Mouse (Mus musculus): ENCODE results near the gene Abcg2. TPM values are rescaled to one million over a fixed set of nuclear protein-coding genes. Genes with fewer than 3 reads are reported as not detected.

Abcg2 gene
- polyA plus RNA-seq, 1 experiment, result 23.4 TPM

GRCm38 (mm10) chr6:58677802-58678201, 93.5 kb downstream of the Abcg2 start:
- no peak overlapping the region for H3ac ChIP-seq (ENCODE audit: control insufficient read depth, insufficient read length, low read depth)
- H3K27me3 ChIP-seq (ENCODE audit: control insufficient read depth, insufficient read depth, insufficient read length), result no peaks in the 10 kb centered on the region
- H3K79me2 ChIP-seq (ENCODE audit: control insufficient read depth, insufficient read depth), result no peaks in the 10 kb centered on the region

GRCm38 (mm10) chr6:58678530-58678929, 94.2 kb downstream of the Abcg2 start:
- Histone ChIP-seq H3K79me3 (ENCODE audit: low read depth) (no peaks in the 10 kb centered on the region), H3K79me2 (ENCODE audit: control insufficient read depth, insufficient read depth) (no peaks in the 10 kb centered on the region), H3K36me3 (ENCODE audit: control insufficient read depth, insufficient read depth) (no peaks in the 10 kb centered on the region), H3K27me3 (ENCODE audit: control insufficient read depth, insufficient read depth, insufficient read length) (no peaks in the 10 kb centered on the region), H3K4me3 (ENCODE audit: insufficient read depth, poor library complexity, severe bottlenecking) (no peak overlapping the region), H3ac (ENCODE audit: control insufficient read depth, insufficient read length, low read depth) (no peak overlapping the region)
- no peak for TF ChIP-seq FOSL1 (IDR thresholded peaks at IDR 0.05; ENCODE audit: insufficient read depth, low read length, poor library complexity, severe bottlenecking)
- no peak for TF ChIP-seq CEBPB (IDR thresholded peaks at IDR 0.05; ENCODE audit: low read depth)

More at GRCm38 (mm10) chr6:58677802-58678201, 93.5 kb downstream of the Abcg2 start:
- Histone ChIP-seq H3K36me3 (ENCODE audit: control insufficient read depth, insufficient read depth) (peaks cover 2% of the 10 kb centered on the region), H3K4me3 (ENCODE audit: insufficient read depth, poor library complexity, severe bottlenecking) (no peak overlapping the region), H3K79me3 (ENCODE audit: low read depth) (no peaks in the 10 kb centered on the region)
- TF ChIP-seq MYOG (IDR thresholded peaks at IDR 0.05; ENCODE audit: control insufficient read depth, extremely low read depth, insufficient read length) (no peak), CEBPB (IDR thresholded peaks at IDR 0.05; ENCODE audit: low read depth) (no peak), CTCF (IDR thresholded peaks at IDR 0.05; ENCODE audit: control insufficient read depth, insufficient read depth, insufficient read length) (no peak), USF1 (IDR thresholded peaks at IDR 0.05; ENCODE audit: low read depth) (no peak), MAX (IDR thresholded peaks at IDR 0.05) (no peak), MYOD1 (IDR thresholded peaks at IDR 0.05; ENCODE audit: control insufficient read depth, insufficient read length, low read depth) (no peak), FOSL1 (IDR thresholded peaks at IDR 0.05; ENCODE audit: insufficient read depth, low read length, poor library complexity, severe bottlenecking) (no peak)

- H3K27me3 ChIP-seq (ENCODE audit: control insufficient read depth, insufficient read depth, insufficient read length), result no peaks in the 10 kb centered on the region
- no peak overlapping the region for H3K4me3 ChIP-seq (ENCODE audit: insufficient read depth, poor library complexity, severe bottlenecking)
- H3K79me3 ChIP-seq (ENCODE audit: low read depth), result no peaks in the 10 kb centered on the region
- TF ChIP-seq MAX (IDR thresholded peaks at IDR 0.05), result no peak
- TF ChIP-seq MYOD1 (IDR thresholded peaks at IDR 0.05; ENCODE audit: control insufficient read depth, insufficient read length, low read depth), result no peak
- no peak for TF ChIP-seq MYOG (IDR thresholded peaks at IDR 0.05; ENCODE audit: control insufficient read depth, extremely low read depth, insufficient read length)
- no peak for TF ChIP-seq CTCF (IDR thresholded peaks at IDR 0.05; ENCODE audit: control insufficient read depth, insufficient read depth, insufficient read length)
- TF ChIP-seq FOSL1 (IDR thresholded peaks at IDR 0.05; ENCODE audit: insufficient read depth, low read length, poor library complexity, severe bottlenecking), result no peak
- TF ChIP-seq CEBPB (IDR thresholded peaks at IDR 0.05; ENCODE audit: low read depth), result no peak
- H3K79me2 ChIP-seq (ENCODE audit: control insufficient read depth, insufficient read depth), result no peaks in the 10 kb centered on the region
- peaks cover 4% of the 10 kb centered on the region for H3K36me3 ChIP-seq (ENCODE audit: control insufficient read depth, insufficient read depth)
- no peak overlapping the region for H3ac ChIP-seq (ENCODE audit: control insufficient read depth, insufficient read length, low read depth)
Measured at GRCm38 (mm10) chr6:58691584-58691983, 107.3 kb downstream of the Abcg2 start.

GRCm38 (mm10) chr6:58694257-58694656, 109.9 kb downstream of the Abcg2 start:
- no peaks in the 10 kb centered on the region for H3K79me3 ChIP-seq (ENCODE audit: low read depth)
- no peaks in the 10 kb centered on the region for H3K27me3 ChIP-seq (ENCODE audit: control insufficient read depth, insufficient read depth, insufficient read length)
- no peak overlapping the region for H3ac ChIP-seq (ENCODE audit: control insufficient read depth, insufficient read length, low read depth)
- no peaks in the 10 kb centered on the region for H3K79me2 ChIP-seq (ENCODE audit: control insufficient read depth, insufficient read depth)
- TF ChIP-seq MYOG (IDR thresholded peaks at IDR 0.05; ENCODE audit: control insufficient read depth, extremely low read depth, insufficient read length), result no peak
- no peak for TF ChIP-seq MYOD1 (IDR thresholded peaks at IDR 0.05; ENCODE audit: control insufficient read depth, insufficient read length, low read depth)
- no peak for TF ChIP-seq USF1 (IDR thresholded peaks at IDR 0.05; ENCODE audit: low read depth)
- no peak for TF ChIP-seq CEBPB (IDR thresholded peaks at IDR 0.05; ENCODE audit: low read depth)
- TF ChIP-seq CTCF (IDR thresholded peaks at IDR 0.05; ENCODE audit: control insufficient read depth, insufficient read depth, insufficient read length), result no peak
- TF ChIP-seq FOSL1 (IDR thresholded peaks at IDR 0.05; ENCODE audit: insufficient read depth, low read length, poor library complexity, severe bottlenecking), result no peak
- TF ChIP-seq MAX (IDR thresholded peaks at IDR 0.05), result no peak
- H3K4me3 ChIP-seq (ENCODE audit: insufficient read depth, poor library complexity, severe bottlenecking), result no peak overlapping the region
- H3K36me3 ChIP-seq (ENCODE audit: control insufficient read depth, insufficient read depth), result peaks cover 4% of the 10 kb centered on the region

- H3K79me2 ChIP-seq (ENCODE audit: control insufficient read depth, insufficient read depth), result no peaks in the 10 kb centered on the region
- peaks cover 4% of the 10 kb centered on the region for H3K36me3 ChIP-seq (ENCODE audit: control insufficient read depth, insufficient read depth)
- no peak for TF ChIP-seq CEBPB (IDR thresholded peaks at IDR 0.05; ENCODE audit: low read depth)
- no peak for TF ChIP-seq MAX (IDR thresholded peaks at IDR 0.05)
- TF ChIP-seq MYOD1 (IDR thresholded peaks at IDR 0.05; ENCODE audit: control insufficient read depth, insufficient read length, low read depth), result no peak
- no peak for TF ChIP-seq USF1 (IDR thresholded peaks at IDR 0.05; ENCODE audit: low read depth)
- no peak for TF ChIP-seq CTCF (IDR thresholded peaks at IDR 0.05; ENCODE audit: control insufficient read depth, insufficient read depth, insufficient read length)
- no peak for TF ChIP-seq MYOG (IDR thresholded peaks at IDR 0.05; ENCODE audit: control insufficient read depth, extremely low read depth, insufficient read length)
- TF ChIP-seq FOSL1 (IDR thresholded peaks at IDR 0.05; ENCODE audit: insufficient read depth, low read length, poor library complexity, severe bottlenecking), result no peak
Measured at GRCm38 (mm10) chr6:58694765-58695164, 110.4 kb downstream of the Abcg2 start.

GRCm38 (mm10) chr6:58710369-58710768, 126.0 kb downstream of the Abcg2 start:
- H3ac ChIP-seq (ENCODE audit: control insufficient read depth, insufficient read length, low read depth), result no peak overlapping the region
- no peak overlapping the region for H3K4me3 ChIP-seq (ENCODE audit: insufficient read depth, poor library complexity, severe bottlenecking)
- H3K36me3 ChIP-seq (ENCODE audit: control insufficient read depth, insufficient read depth), result no peaks in the 10 kb centered on the region
- no peaks in the 10 kb centered on the region for H3K27me3 ChIP-seq (ENCODE audit: control insufficient read depth, insufficient read depth, insufficient read length)
- TF ChIP-seq MYOD1 (IDR thresholded peaks at IDR 0.05; ENCODE audit: control insufficient read depth, insufficient read length, low read depth) (no peak), MYOG (IDR thresholded peaks at IDR 0.05; ENCODE audit: control insufficient read depth, extremely low read depth, insufficient read length) (no peak), CEBPB (IDR thresholded peaks at IDR 0.05; ENCODE audit: low read depth) (no peak), USF1 (IDR thresholded peaks at IDR 0.05; ENCODE audit: low read depth) (no peak), MAX (IDR thresholded peaks at IDR 0.05) (no peak), FOSL1 (IDR thresholded peaks at IDR 0.05; ENCODE audit: insufficient read depth, low read length, poor library complexity, severe bottlenecking) (no peak), CTCF (IDR thresholded peaks at IDR 0.05; ENCODE audit: control insufficient read depth, insufficient read depth, insufficient read length) (no peak)
- H3K79me3 ChIP-seq (ENCODE audit: low read depth), result no peaks in the 10 kb centered on the region
- H3K79me2 ChIP-seq (ENCODE audit: control insufficient read depth, insufficient read depth), result no peaks in the 10 kb centered on the region

More at GRCm38 (mm10) chr6:58694765-58695164, 110.4 kb downstream of the Abcg2 start:
- H3K27me3 ChIP-seq (ENCODE audit: control insufficient read depth, insufficient read depth, insufficient read length), result no peaks in the 10 kb centered on the region
- H3K79me3 ChIP-seq (ENCODE audit: low read depth), result no peaks in the 10 kb centered on the region
- H3K4me3 ChIP-seq (ENCODE audit: insufficient read depth, poor library complexity, severe bottlenecking), result no peak overlapping the region
- H3ac ChIP-seq (ENCODE audit: control insufficient read depth, insufficient read length, low read depth), result no peak overlapping the region
